Mouse (Mus musculus): ENCODE results near the gene Kpna2. TPM values are rescaled to one million over a fixed set of nuclear protein-coding genes. Genes with fewer than 3 reads are reported as not detected.

The Kpna2 gene
- polyA plus RNA-seq, 1 experiment from 2014 or later, result 653 TPM

DNA sequence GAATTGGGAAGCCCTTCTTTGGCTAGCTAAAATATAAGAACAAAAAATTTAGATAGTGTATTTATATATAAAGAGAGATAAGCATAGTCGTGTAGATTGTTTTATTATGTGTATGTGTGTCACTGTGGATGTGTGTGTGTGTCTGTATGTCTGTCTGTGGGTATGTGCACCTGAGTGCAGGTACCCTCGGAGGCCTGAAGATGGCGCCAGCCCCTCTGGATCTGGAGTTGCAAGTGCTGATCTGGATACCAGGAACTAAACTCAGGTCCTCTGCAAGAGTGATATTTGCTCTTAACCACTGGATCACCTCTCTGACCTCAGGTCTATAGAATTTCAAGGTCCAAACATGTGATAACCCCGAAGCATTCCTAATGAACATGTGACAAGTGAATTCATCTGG lies 33.5 kb downstream of the Kpna2 start:
- Histone ChIP-seq H3K9me3 (no peaks in the 10 kb centered on the region), H3K27me3 (ENCODE audit: insufficient read depth, poor library complexity, severe bottlenecking) (no peaks in the 10 kb centered on the region), H3K4me1 (replicated peaks) (peaks cover 4% of the 10 kb centered on the region; the same call in 1 of the 2 replicates), H3K4me3 (no peak overlapping the region), H3K36me3 (no peaks in the 10 kb centered on the region), H3K27ac (no peak overlapping the region)
- 90% methylated on average over 4 of the region's 4 CpGs for WGBS
- DNase-seq (ENCODE audit: low spot score), result no peak

DNA sequence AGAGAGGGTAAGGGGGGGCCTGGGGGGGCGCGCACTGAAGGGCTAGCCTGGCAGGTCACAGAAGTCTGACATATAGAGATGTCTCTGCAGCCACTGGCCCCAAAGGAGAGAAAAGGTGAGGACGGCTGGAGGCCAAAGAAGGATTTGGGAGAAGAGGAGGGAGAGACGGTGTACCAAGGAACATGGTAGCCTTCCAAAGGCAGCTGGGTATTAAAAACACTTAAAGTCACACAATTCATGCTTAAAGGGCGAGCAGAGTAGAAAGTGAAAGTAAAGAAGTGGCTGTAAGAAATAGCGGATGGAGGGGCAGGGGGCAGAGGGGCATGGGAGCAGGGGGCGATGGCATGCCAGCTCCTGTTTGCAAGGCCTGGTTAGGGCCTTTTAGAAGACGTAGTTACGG lies 37.0 kb downstream of the Kpna2 start:
- Histone ChIP-seq H3K36me3 (no peaks in the 10 kb centered on the region), H3K9me3 (no peaks in the 10 kb centered on the region)
- WGBS, result 88% methylated on average over 9 of the region's 9 CpGs

GRCm38 (mm10) chr11:106961471-106962081 lies 37.8 kb downstream of the Kpna2 start:
- no peaks in the 10 kb centered on the region for H3K9me3 ChIP-seq
- 80% methylated on average over 13 of the region's 13 CpGs for WGBS
- no peak overlapping the region for H3K27ac ChIP-seq

More for the DNA sequence above, 37.0 kb downstream of the Kpna2 start:
- no peak for DNase-seq (ENCODE audit: low spot score)
- Histone ChIP-seq H3K4me3 (no peak overlapping the region), H3K4me1 (replicated peaks) (peaks cover 4% of the 10 kb centered on the region; the same call in 1 of the 2 replicates), H3K27ac (no peak overlapping the region), H3K27me3 (ENCODE audit: insufficient read depth, poor library complexity, severe bottlenecking) (no peaks in the 10 kb centered on the region)

DNA sequence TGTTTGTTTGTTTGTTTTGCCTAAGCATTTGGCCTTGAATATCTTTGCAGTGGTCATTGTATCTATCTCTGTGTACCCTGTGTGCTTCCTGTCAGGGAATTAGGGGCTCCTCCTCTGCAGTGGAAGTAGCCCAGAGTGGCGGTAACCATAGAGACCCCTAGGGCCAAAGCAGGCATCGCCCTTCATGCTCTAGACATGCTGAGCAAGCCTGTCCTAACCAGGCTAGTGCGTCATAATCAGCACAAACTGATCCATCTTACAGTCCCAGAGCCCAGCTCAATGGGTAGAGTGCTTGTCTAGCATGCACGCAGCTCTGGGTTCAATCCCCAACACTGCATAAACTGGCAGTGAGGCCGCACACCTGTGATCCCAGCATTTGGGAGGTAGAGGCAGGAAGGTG lies 40.2 kb downstream of the Kpna2 start:
- 85% methylated on average over 5 of the region's 5 CpGs for WGBS
- H3K4me1 ChIP-seq (replicated peaks), result peaks cover 4% of the 10 kb centered on the region; the same call in 1 of the 2 replicates
- H3K27ac ChIP-seq, result no peak overlapping the region
- DNase-seq (ENCODE audit: low spot score), result no peak
- no peak overlapping the region for H3K4me3 ChIP-seq
- no peaks in the 10 kb centered on the region for H3K9me3 ChIP-seq
- H3K27me3 ChIP-seq (ENCODE audit: insufficient read depth, poor library complexity, severe bottlenecking), result no peaks in the 10 kb centered on the region
- no peaks in the 10 kb centered on the region for H3K36me3 ChIP-seq

More at GRCm38 (mm10) chr11:106961471-106962081, 37.8 kb downstream of the Kpna2 start:
- Histone ChIP-seq H3K4me3 (no peak overlapping the region), H3K36me3 (no peaks in the 10 kb centered on the region), H3K27me3 (ENCODE audit: insufficient read depth, poor library complexity, severe bottlenecking) (no peaks in the 10 kb centered on the region), H3K4me1 (replicated peaks) (peaks cover 4% of the 10 kb centered on the region; the same call in 1 of the 2 replicates)
- no peak for DNase-seq (ENCODE audit: low spot score)

DNA sequence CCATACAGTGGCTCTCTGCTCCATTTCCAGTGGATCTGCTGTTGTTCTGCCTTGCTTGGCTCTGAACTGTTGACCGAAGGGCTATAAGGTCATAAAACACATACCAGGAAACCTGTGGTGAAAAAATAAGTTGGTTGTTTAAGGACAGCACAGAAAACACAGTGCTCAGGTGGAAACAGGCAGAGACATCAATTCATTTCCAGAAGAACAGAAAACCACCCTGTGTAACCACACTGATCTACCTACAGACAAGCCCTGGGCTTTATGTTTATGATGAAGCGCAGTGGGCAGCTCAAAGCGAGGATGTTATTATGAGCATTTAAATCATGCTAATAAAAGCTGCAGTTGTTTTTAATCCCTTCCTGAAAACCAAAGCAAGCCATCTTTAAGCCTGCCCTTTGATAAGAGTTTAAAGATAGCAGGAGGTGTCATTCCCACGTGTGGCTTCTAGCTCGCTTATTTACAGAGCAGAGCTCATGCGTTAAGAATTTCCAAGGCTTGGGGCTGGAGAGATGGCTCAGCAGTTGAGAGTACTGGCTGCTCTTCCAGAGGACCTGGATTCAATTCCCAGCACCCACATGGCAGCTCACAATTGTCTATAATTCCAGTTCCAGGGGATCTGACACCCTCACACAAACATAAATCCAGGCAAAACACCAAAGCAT lies 40.8 kb downstream of the Kpna2 start:
- Histone ChIP-seq H3K4me3 (no peak overlapping the region), H3K36me3 (no peaks in the 10 kb centered on the region), H3K4me1 (replicated peaks) (peaks cover 4% of the 10 kb centered on the region; the same call in 1 of the 2 replicates), H3K27me3 (ENCODE audit: insufficient read depth, poor library complexity, severe bottlenecking) (no peaks in the 10 kb centered on the region), H3K9me3 (no peaks in the 10 kb centered on the region), H3K27ac (no peak overlapping the region)
- no peak for DNase-seq (ENCODE audit: low spot score)
- WGBS, result 89% methylated on average over 6 of the region's 6 CpGs

DNA sequence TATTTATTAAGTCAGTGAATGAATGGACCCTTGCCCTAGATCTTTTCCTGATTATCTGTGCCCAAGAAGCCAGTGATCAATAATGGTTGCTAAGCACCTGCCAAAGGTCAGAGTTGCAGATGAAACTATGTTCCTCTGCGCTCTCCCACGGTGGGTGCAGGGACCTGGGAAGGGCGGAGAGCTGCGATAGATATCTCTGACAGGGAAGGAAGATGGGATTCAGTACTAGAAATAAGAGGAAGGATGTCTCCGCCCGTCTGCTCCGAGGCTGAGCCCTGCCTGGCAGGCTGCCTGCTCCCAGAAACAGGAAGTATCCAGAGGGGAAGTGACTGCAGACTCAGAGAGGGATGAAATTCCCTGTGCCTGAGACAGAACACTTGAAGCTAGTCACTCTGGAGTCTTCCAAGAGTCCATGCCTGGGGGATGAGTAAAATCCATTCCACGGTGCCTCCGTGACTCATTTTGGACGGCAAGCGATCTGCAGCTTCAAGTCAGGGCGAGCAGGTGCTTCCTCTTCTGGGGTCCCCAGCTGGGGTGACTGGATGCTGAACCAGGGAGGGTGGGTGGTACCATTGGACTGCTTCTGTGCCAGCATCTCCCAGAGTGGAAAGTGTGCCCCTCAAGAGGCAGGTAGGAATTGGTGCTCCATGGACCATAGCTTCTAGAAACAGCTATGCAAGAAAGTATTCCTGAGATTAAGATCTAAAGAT lies 41.9 kb downstream of the Kpna2 start:
- 86% methylated on average over 12 of the region's 12 CpGs for WGBS
- H3K4me1 ChIP-seq (replicated peaks), result peaks cover 4% of the 10 kb centered on the region; the same call in 1 of the 2 replicates

DNA sequence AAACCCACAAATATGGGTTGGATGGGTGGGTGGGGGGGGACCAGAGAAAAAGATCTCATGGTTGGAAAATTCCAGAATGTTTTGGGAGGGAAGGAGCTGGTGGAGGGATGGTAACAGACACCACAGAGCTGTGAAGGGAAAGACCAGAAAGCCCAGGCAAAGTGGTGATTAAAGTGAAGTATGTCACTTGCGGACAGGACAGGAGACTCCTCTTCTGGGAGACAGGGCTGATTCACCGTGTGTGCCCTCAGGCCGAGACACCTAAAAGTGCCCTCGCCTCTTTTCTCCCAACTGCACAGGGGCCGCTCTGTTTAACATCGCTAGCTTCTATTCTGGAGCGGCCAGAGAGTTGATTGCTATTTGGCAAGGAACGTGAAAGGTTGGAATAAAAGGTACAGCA lies 44.8 kb downstream of the Kpna2 start:
- Histone ChIP-seq H3K4me3 (no peak overlapping the region), H3K27me3 (ENCODE audit: insufficient read depth, poor library complexity, severe bottlenecking) (no peaks in the 10 kb centered on the region), H3K36me3 (no peaks in the 10 kb centered on the region), H3K4me1 (replicated peaks) (no peaks in the 10 kb centered on the region), H3K9me3 (no peaks in the 10 kb centered on the region), H3K27ac (no peak overlapping the region)
- WGBS, result 82% methylated on average over 8 of the region's 8 CpGs
- DNase-seq (ENCODE audit: low spot score), result no peak

More for the DNA sequence above, 41.9 kb downstream of the Kpna2 start:
- Histone ChIP-seq H3K27me3 (ENCODE audit: insufficient read depth, poor library complexity, severe bottlenecking) (no peaks in the 10 kb centered on the region), H3K4me3 (no peak overlapping the region), H3K9me3 (no peaks in the 10 kb centered on the region), H3K36me3 (no peaks in the 10 kb centered on the region), H3K27ac (peak overlapping the region; percentile 50; the same call in 1 of the 2 replicates)
- no peak for DNase-seq (ENCODE audit: low spot score)

GRCm38 (mm10) chr11:106954116-106954515 lies 45.2 kb downstream of the Kpna2 start:
- H3K27ac ChIP-seq, result no peak overlapping the region
- no peaks in the 10 kb centered on the region for H3K9me3 ChIP-seq
- H3K36me3 ChIP-seq, result no peaks in the 10 kb centered on the region
- DNase-seq (ENCODE audit: low spot score), result no peak
- 84% methylated on average over 9 of the region's 9 CpGs for WGBS
- no peak overlapping the region for H3K4me3 ChIP-seq
- no peaks in the 10 kb centered on the region for H3K27me3 ChIP-seq (ENCODE audit: insufficient read depth, poor library complexity, severe bottlenecking)
- H3K4me1 ChIP-seq (replicated peaks), result no peaks in the 10 kb centered on the region

Other genes starting within 250 kb of the Kpna2 start
- gene Pecam1, start 248.9 kb downstream of the Kpna2 start, polyA plus RNA-seq (2016; fragmentation: Nextera tagmentation; extraction: Ambion mirVana), result 17.3 and 18.3 TPM in 2 replicates
- 0.93 and 1.6 TPM in 2 replicates for gene Milr1, start 248.3 kb downstream of the Kpna2 start, polyA plus RNA-seq (2016; fragmentation: Nextera tagmentation; extraction: Ambion mirVana)
- gene Polg2, start 220.0 kb downstream of the Kpna2 start, polyA plus RNA-seq (2016; fragmentation: Nextera tagmentation; extraction: Ambion mirVana), result 8.1 and 10.1 TPM in 2 replicates
- gene Ddx5, start 210.4 kb downstream of the Kpna2 start, polyA plus RNA-seq (2016; fragmentation: Nextera tagmentation; extraction: Ambion mirVana), result 285 and 301 TPM in 2 replicates
- gene Cep95, start 210.3 kb downstream of the Kpna2 start, polyA plus RNA-seq (2016; fragmentation: Nextera tagmentation; extraction: Ambion mirVana), result 14.8 and 20.2 TPM in 2 replicates
- gene Smurf2, start 78.8 kb downstream of the Kpna2 start, polyA plus RNA-seq (2016; fragmentation: Nextera tagmentation; extraction: Ambion mirVana), result 13.0 and 13.3 TPM in 2 replicates
- 1.6 and 2.8 TPM in 2 replicates for gene 1810010H24Rik, start 26.1 kb upstream of the Kpna2 start, polyA plus RNA-seq (2016; fragmentation: Nextera tagmentation; extraction: Ambion mirVana)
- 26.8 and 32.7 TPM in 2 replicates for gene Bptf, start 132.6 kb upstream of the Kpna2 start, polyA plus RNA-seq (2016; fragmentation: Nextera tagmentation; extraction: Ambion mirVana)
- gene Nol11, start 189.8 kb upstream of the Kpna2 start, polyA plus RNA-seq (2016; fragmentation: Nextera tagmentation; extraction: Ambion mirVana), result 64.5 and 68.8 TPM in 2 replicates